7 mouse cellular contexts compared by ENCODE assay signal in the genomic region with DNA sequence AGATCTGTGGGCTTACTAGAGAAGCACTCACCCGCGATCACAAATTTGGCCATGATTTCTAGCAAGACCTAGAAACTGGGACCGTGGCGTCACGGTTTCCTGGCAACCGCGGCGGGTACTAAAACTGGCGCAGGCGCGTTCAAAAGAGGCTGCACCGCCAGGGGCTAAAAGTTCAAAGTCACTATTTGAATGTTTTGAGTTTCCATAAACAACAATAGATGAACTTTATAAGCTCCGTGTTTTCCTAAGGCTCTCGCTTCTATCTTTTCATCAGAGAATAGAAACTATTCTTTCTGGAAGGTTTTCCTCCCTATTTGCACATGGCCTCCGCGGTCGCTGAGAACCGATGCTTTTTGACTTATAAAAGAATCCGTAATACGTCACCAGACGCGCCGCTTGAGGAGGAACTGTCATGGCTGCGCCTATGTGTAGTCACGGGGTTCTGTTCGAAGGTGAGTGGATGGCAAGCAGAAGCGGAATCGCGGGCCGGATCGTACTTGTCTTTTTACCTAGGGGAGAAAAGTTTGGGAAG. TPM values are rescaled to one million over a fixed set of nuclear protein-coding genes. Genes with fewer than 3 reads are reported as not detected.
DNase-seq lines count a peak whose midpoint lies in the region; ATAC-seq lines count a peak whose summit lies in the region.

A gene (minus strand): TSS at position 79 of the 532 bp plus-strand sequence.
A gene (plus strand): TSS at position 375 of the 532 bp plus-strand sequence.

- peaks cover 16% of the 10 kb centered on the region for H3K4me1 ChIP-seq in embryonic facial prominence, embryonic 12.5 days
- no peaks in the 10 kb centered on the region for H3K4me1 ChIP-seq in limb, embryonic 11.5 days (ENCODE audit: control insufficient read depth, insufficient read depth, low read length)
- peaks cover 14% of the 10 kb centered on the region for H3K4me1 ChIP-seq in midbrain, embryonic 14.5 days (ENCODE audit: control insufficient read depth, insufficient read depth, low read length)

- no peaks in the 10 kb centered on the region for H3K36me3 ChIP-seq in embryonic facial prominence, embryonic 12.5 days
- H3K36me3 ChIP-seq in limb, embryonic 11.5 days (ENCODE audit: control insufficient read depth, insufficient read depth, low read length): no peaks in the 10 kb centered on the region
- no peaks in the 10 kb centered on the region for H3K36me3 ChIP-seq in midbrain, embryonic 14.5 days (ENCODE audit: control insufficient read depth, insufficient read depth, low read length)

- DNase-seq in adrenal gland, postnatal 25 days: peak; percentile 82
- DNase-seq in heart, adult 11 months: peak; percentile 99
- DNase-seq in kidney, adult 18-20 months: peak; percentile 89
- DNase-seq in limb, embryonic 11.5 days (ENCODE audit: low spot score): peak; percentile 93
- peak; percentile 98 for DNase-seq in midbrain, embryonic 14.5 days
- DNase-seq in spleen, adult 18-20 months: peak; percentile 67 to 77

- H3K4me3 ChIP-seq in embryonic facial prominence, embryonic 12.5 days: peak within 1 kb of the TSS; percentile 69
- H3K4me3 ChIP-seq in limb, embryonic 11.5 days (ENCODE audit: low read depth, low read length): peak within 1 kb of the TSS; percentile 64
- H3K4me3 ChIP-seq in midbrain, embryonic 14.5 days (replicated peaks; ENCODE audit: low read depth, low read length): peak within 1 kb of the TSS; percentile 53

- H3K9me3 ChIP-seq in embryonic facial prominence, embryonic 12.5 days: no peaks in the 10 kb centered on the region
- no peaks in the 10 kb centered on the region for H3K9me3 ChIP-seq in limb, embryonic 11.5 days (ENCODE audit: control insufficient read depth, low read length)
- H3K9me3 ChIP-seq in midbrain, embryonic 14.5 days (ENCODE audit: control insufficient read depth, low read length): no peaks in the 10 kb centered on the region

- 0 out of 2 replicates have a peak, but pooled peaks cover 4% of the 10 kb centered on the region for H3K27me3 ChIP-seq in embryonic facial prominence, embryonic 12.5 days
- no peaks in the 10 kb centered on the region for H3K27me3 ChIP-seq in limb, embryonic 11.5 days (ENCODE audit: control insufficient read depth, insufficient read depth, low read length)
- H3K27me3 ChIP-seq in midbrain, embryonic 14.5 days (ENCODE audit: control insufficient read depth, insufficient read depth, low read length): no peaks in the 10 kb centered on the region

- peak within 1 kb of the TSS; percentile 56 for H3K9ac ChIP-seq in embryonic facial prominence, embryonic 12.5 days
- peak within 1 kb of the TSS; percentile 66 for H3K9ac ChIP-seq in limb, embryonic 11.5 days (ENCODE audit: low read length)
- H3K9ac ChIP-seq in midbrain, embryonic 14.5 days (replicated peaks; ENCODE audit: low read length): peak within 1 kb of the TSS; percentile 59

- under 1% methylated on average over 31 of the region's 31 CpGs for WGBS in embryonic facial prominence, embryonic 12.5 days
- under 1% methylated on average over 31 of the region's 31 CpGs for WGBS in limb, embryonic 11.5 days
- 0% methylated on average over 31 of the region's 31 CpGs for WGBS in midbrain, embryonic 14.5 days

- no peak within 1 kb of the TSS for H3K27ac ChIP-seq in embryonic facial prominence, embryonic 12.5 days
- no peak within 1 kb of the TSS for H3K27ac ChIP-seq in limb, embryonic 11.5 days (replicated peaks; ENCODE audit: low read depth, low read length)
- no peak within 1 kb of the TSS for H3K27ac ChIP-seq in midbrain, embryonic 14.5 days (replicated peaks; ENCODE audit: low read depth, low read length)

- ATAC-seq in embryonic facial prominence, embryonic 12.5 days (ENCODE audit: insufficient number of reproducible peaks, insufficient read depth, low FRiP score, low TSS enrichment): peak; percentile 75; the same call in 1 of the 2 replicates
- ATAC-seq in limb, embryonic 11.5 days (ENCODE audit: insufficient number of reproducible peaks, low FRiP score, low TSS enrichment, low read depth): peak; percentile 89
- ATAC-seq in midbrain, embryonic 14.5 days (ENCODE audit: low FRiP score, low TSS enrichment): peak; percentile 94

- H3K4me2 ChIP-seq in embryonic facial prominence, embryonic 12.5 days (replicated peaks): peak within 1 kb of the TSS; percentile 60
- H3K4me2 ChIP-seq in limb, embryonic 11.5 days (ENCODE audit: low read depth, severe bottlenecking): peak within 1 kb of the TSS; percentile 48
- H3K4me2 ChIP-seq in midbrain, embryonic 14.5 days (ENCODE audit: low read length): peak within 1 kb of the TSS; percentile 68

RNA-seq across cellular contexts. Expression of the first gene that starts in this region (rescaled TPM):
- not detected in 2 replicates for total RNA-seq in adrenal gland, postnatal 25 days (2021)
- not detected in 2 replicates for polyA plus RNA-seq in embryonic facial prominence, embryonic 12.5 days (2016; fragmentation: Nextera tagmentation; extraction: Ambion mirVana)
- 0.16 TPM in 1 of 2 replicates, not detected in the other for polyA plus RNA-seq in limb, embryonic 11.5 days (2014; fragmentation: Nextera tagmentation; extraction: Ambion mirVana)
- polyA plus RNA-seq in midbrain, embryonic 14.5 days (2014; fragmentation: Nextera tagmentation; extraction: Ambion mirVana): 0.24 and 0.43 TPM in 2 replicates

RNA-seq across cellular contexts. Expression of the second gene that starts in this region (rescaled TPM):
- total RNA-seq in adrenal gland, postnatal 25 days (2021): 27.6 and 29.0 TPM in 2 replicates
- polyA plus RNA-seq in embryonic facial prominence, embryonic 12.5 days (2016; fragmentation: Nextera tagmentation; extraction: Ambion mirVana): 59.4 and 64.8 TPM in 2 replicates
- polyA plus RNA-seq in limb, embryonic 11.5 days (2014; fragmentation: Nextera tagmentation; extraction: Ambion mirVana): 75.3 and 76.9 TPM in 2 replicates
- polyA plus RNA-seq in midbrain, embryonic 14.5 days (2014; fragmentation: Nextera tagmentation; extraction: Ambion mirVana): 42.7 and 45.2 TPM in 2 replicates
